Mouse (Mus musculus): ENCODE data around the gene Bcan. TPM values are rescaled to one million over a fixed set of nuclear protein-coding genes. Genes with fewer than 3 reads are reported as not detected.

Bcan gene
- polyA plus RNA-seq, 1 experiment = 0.23 TPM

DNA sequence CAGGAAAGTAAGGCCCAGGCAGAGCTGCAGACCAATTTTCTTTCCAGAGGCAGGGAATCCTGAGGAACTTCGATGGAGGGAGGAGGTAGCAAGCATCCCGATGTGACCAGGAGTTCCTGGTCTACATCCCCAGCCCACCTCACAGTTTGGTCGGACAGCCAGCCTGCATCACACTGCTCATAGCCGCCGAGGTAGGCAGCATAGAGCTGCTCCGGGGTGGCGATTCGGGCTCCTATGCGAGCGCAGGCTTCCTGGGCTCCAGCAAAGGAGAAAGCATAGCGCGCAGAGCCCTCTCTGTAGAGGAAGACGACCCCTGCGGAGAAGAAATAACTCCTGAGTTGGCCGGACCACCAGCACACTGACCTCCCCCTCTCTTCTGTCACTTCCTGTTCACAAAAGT lies 3.6 kb downstream of the Bcan start:
- H3K27ac ChIP-seq (ENCODE audit: control insufficient read depth, insufficient read depth, low read depth, low read length) = no peak overlapping the region
- peaks cover 4% of the 10 kb centered on the region; the same call in 1 of the 2 replicates for H3K27me3 ChIP-seq (ENCODE audit: control insufficient read depth, insufficient read depth, low read length)
- H3K4me1 ChIP-seq (ENCODE audit: control insufficient read depth, insufficient read depth, low read length) = peaks cover 24% of the 10 kb centered on the region
- no peaks in the 10 kb centered on the region for H3K36me3 ChIP-seq (ENCODE audit: control insufficient read depth, insufficient read depth, low read length)
- H3K4me3 ChIP-seq (ENCODE audit: control insufficient read depth, low read depth, low read length) = no peak overlapping the region
- TF ChIP-seq POLR2A (IDR thresholded peaks at IDR 0.05; ENCODE audit: control insufficient read depth, low read depth, low read length) (no peak), CTCF (IDR thresholded peaks at IDR 0.05; ENCODE audit: control insufficient read depth, insufficient read depth, insufficient replicate concordance, low read depth, low read length) (no peak)

DNA sequence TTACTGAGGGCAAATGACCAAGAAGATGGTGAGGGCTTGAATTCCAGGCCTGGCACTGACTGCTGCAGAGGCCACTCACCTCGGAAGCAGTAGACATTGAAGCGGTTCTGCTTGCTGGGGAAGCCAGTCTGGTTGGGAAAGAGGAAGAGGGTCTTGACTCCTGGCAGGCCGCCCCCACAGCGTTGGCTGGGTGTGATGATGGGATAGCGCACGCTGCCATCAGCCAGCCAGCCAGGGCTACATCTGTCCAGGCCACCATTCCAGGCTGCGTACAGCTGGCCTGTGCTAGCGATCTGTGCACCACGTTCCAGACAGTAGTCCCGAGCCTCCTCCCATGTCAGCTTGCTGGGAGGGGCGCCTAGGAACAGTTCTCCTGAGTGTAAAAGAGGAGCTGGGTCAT lies 4.7 kb downstream of the Bcan start:
- Histone ChIP-seq H3K4me3 (ENCODE audit: control insufficient read depth, low read depth, low read length) (no peak overlapping the region), H3K27ac (ENCODE audit: control insufficient read depth, insufficient read depth, low read depth, low read length) (no peak overlapping the region), H3K36me3 (ENCODE audit: control insufficient read depth, insufficient read depth, low read length) (no peaks in the 10 kb centered on the region), H3K4me1 (ENCODE audit: control insufficient read depth, insufficient read depth, low read length) (peaks cover 19% of the 10 kb centered on the region), H3K27me3 (ENCODE audit: control insufficient read depth, insufficient read depth, low read length) (peaks cover 3% of the 10 kb centered on the region; the same call in 1 of the 2 replicates)
- TF ChIP-seq POLR2A (IDR thresholded peaks at IDR 0.05; ENCODE audit: control insufficient read depth, low read depth, low read length) (no peak), CTCF (IDR thresholded peaks at IDR 0.05; ENCODE audit: control insufficient read depth, insufficient read depth, insufficient replicate concordance, low read depth, low read length) (no peak)

GRCm38 (mm10) chr3:87993436-87993835 lies 6.6 kb downstream of the Bcan start:
- peaks cover 10% of the 10 kb centered on the region for H3K4me1 ChIP-seq (ENCODE audit: control insufficient read depth, insufficient read depth, low read length)
- H3K27ac ChIP-seq (ENCODE audit: control insufficient read depth, insufficient read depth, low read depth, low read length) = no peak overlapping the region
- no peaks in the 10 kb centered on the region for H3K36me3 ChIP-seq (ENCODE audit: control insufficient read depth, insufficient read depth, low read length)
- H3K27me3 ChIP-seq (ENCODE audit: control insufficient read depth, insufficient read depth, low read length) = no peaks in the 10 kb centered on the region
- no peak overlapping the region for H3K4me3 ChIP-seq (ENCODE audit: control insufficient read depth, low read depth, low read length)
- no peak for TF ChIP-seq POLR2A (IDR thresholded peaks at IDR 0.05; ENCODE audit: control insufficient read depth, low read depth, low read length)

DNA sequence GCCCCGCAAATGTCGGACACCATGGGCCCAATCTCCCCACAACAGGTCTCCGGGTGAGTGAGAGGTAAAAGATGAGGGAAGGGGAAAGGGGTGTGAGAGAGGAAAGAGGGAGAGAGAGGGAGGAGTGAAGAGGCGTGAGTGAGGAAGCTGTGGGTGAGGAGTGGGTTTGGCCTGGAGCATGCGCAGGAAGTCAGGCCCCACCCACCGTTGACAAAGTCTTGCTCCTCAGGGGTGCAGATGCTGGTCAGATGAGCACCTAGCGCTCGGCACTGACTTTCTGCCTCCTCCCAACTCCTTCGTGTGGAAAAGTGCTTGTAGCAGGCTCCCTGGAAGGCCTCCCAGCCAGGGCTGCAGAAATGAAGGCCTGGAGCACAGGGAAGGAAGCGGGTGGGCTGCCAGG lies 10.1 kb downstream of the Bcan start:
- Histone ChIP-seq H3K27ac (ENCODE audit: control insufficient read depth, insufficient read depth, low read depth, low read length) (no peak overlapping the region), H3K4me1 (ENCODE audit: control insufficient read depth, insufficient read depth, low read length) (peaks cover 22% of the 10 kb centered on the region), H3K4me3 (ENCODE audit: control insufficient read depth, low read depth, low read length) (no peak overlapping the region), H3K27me3 (ENCODE audit: control insufficient read depth, insufficient read depth, low read length) (no peaks in the 10 kb centered on the region), H3K36me3 (ENCODE audit: control insufficient read depth, insufficient read depth, low read length) (no peaks in the 10 kb centered on the region)
- TF ChIP-seq CTCF (IDR thresholded peaks at IDR 0.05; ENCODE audit: control insufficient read depth, insufficient read depth, insufficient replicate concordance, low read depth, low read length) (no peak), POLR2A (IDR thresholded peaks at IDR 0.05; ENCODE audit: control insufficient read depth, low read depth, low read length) (no peak)

GRCm38 (mm10) chr3:87988068-87988467 lies 12.0 kb downstream of the Bcan start:
- no peak overlapping the region for H3K27ac ChIP-seq (ENCODE audit: control insufficient read depth, insufficient read depth, low read depth, low read length)
- TF ChIP-seq CTCF (IDR thresholded peaks at IDR 0.05; ENCODE audit: control insufficient read depth, insufficient read depth, insufficient replicate concordance, low read depth, low read length) (no peak), POLR2A (IDR thresholded peaks at IDR 0.05; ENCODE audit: control insufficient read depth, low read depth, low read length) (no peak)
- peaks cover 22% of the 10 kb centered on the region for H3K4me1 ChIP-seq (ENCODE audit: control insufficient read depth, insufficient read depth, low read length)
- H3K36me3 ChIP-seq (ENCODE audit: control insufficient read depth, insufficient read depth, low read length) = no peaks in the 10 kb centered on the region
- H3K27me3 ChIP-seq (ENCODE audit: control insufficient read depth, insufficient read depth, low read length) = no peaks in the 10 kb centered on the region
- H3K4me3 ChIP-seq (ENCODE audit: control insufficient read depth, low read depth, low read length) = peak overlapping the region; percentile 76

- Histone ChIP-seq H3K4me1 (ENCODE audit: control insufficient read depth, insufficient read depth, low read length) (peaks cover 22% of the 10 kb centered on the region), H3K27ac (ENCODE audit: control insufficient read depth, insufficient read depth, low read depth, low read length) (no peak overlapping the region), H3K27me3 (ENCODE audit: control insufficient read depth, insufficient read depth, low read length) (no peaks in the 10 kb centered on the region)
Measured at GRCm38 (mm10) chr3:87987633-87988032, 12.4 kb downstream of the Bcan start.

DNA sequence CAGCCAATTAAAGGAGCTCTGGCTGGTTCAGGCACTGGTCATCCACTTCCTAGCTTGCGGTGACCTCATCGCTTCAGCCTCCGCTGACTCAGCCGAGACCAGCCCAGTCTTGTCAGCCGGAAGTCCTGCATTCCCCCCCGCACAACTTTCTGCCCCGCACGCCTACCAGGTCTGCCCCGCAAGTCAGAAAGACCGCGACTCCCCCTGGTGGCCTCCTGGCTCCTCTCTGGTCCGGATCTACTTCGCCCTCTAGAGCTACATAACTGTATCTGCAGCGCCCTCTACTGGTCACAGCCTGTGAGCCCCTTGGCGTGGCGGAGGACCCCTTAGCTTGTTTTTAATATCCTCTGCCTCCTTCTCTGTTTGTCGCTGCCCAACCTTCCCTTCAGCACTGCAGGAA lies 13.2 kb downstream of the Bcan start:
- Histone ChIP-seq H3K4me3 (ENCODE audit: control insufficient read depth, low read depth, low read length) (peak overlapping the region; percentile 76), H3K4me1 (ENCODE audit: control insufficient read depth, insufficient read depth, low read length) (peaks cover 22% of the 10 kb centered on the region), H3K27me3 (ENCODE audit: control insufficient read depth, insufficient read depth, low read length) (no peaks in the 10 kb centered on the region), H3K27ac (ENCODE audit: control insufficient read depth, insufficient read depth, low read depth, low read length) (no peak overlapping the region), H3K36me3 (ENCODE audit: control insufficient read depth, insufficient read depth, low read length) (no peaks in the 10 kb centered on the region)
- TF ChIP-seq POLR2A (IDR thresholded peaks at IDR 0.05; ENCODE audit: control insufficient read depth, low read depth, low read length) (no peak), CTCF (IDR thresholded peaks at IDR 0.05; ENCODE audit: control insufficient read depth, insufficient read depth, insufficient replicate concordance, low read depth, low read length) (peak; percentile 95)

More at GRCm38 (mm10) chr3:87987633-87988032, 12.4 kb downstream of the Bcan start:
- no peaks in the 10 kb centered on the region for H3K36me3 ChIP-seq (ENCODE audit: control insufficient read depth, insufficient read depth, low read length)
- no peak for TF ChIP-seq CTCF (IDR thresholded peaks at IDR 0.05; ENCODE audit: control insufficient read depth, insufficient read depth, insufficient replicate concordance, low read depth, low read length)
- peak; percentile 22; the same call in 1 of the 2 replicates for TF ChIP-seq POLR2A (IDR thresholded peaks at IDR 0.05; ENCODE audit: control insufficient read depth, low read depth, low read length)
- H3K4me3 ChIP-seq (ENCODE audit: control insufficient read depth, low read depth, low read length) = peak overlapping the region; percentile 76
